Mouse (Mus musculus) T-helper 2 cell (primary cell): ENCODE data around the gene Znhit3.

Source experiments
- in situ Hi-C: fragments of 300-600 bp; cut with MboI, MseI; formaldehyde crosslinking; loops from one replicate; pipeline ENCODE4 v1.15.1; 2025; ENCODE audit warnings: high pct_unique_total_duplicates

Znhit3 gene

GRCm38 (mm10) chr11:84920981-84921380 is 4.8 kb upstream of the Znhit3 start:
- in situ Hi-C loops, result loop anchor here (5.0 kb wide), 1 partner anchor 61 kb away; no protein-coding TSS in a partner anchor

GRCm38 (mm10) chr11:84919951-84920350 is 3.8 kb upstream of the Znhit3 start:
- in situ Hi-C loops, result loop anchor here (5.0 kb wide), 1 partner anchor 62 kb away; no protein-coding TSS in a partner anchor

GRCm38 (mm10) chr11:84919276-84919675 is 3.1 kb upstream of the Znhit3 start:
- in situ Hi-C loops, result no loop called here

- in situ Hi-C loops, result no loop called here
These were observed 2.3 kb upstream of the Znhit3 start for GRCm38 (mm10) chr11:84918425-84918824.

GRCm38 (mm10) chr11:84916703-84917300 is 636 bp upstream of the Znhit3 start:
- in situ Hi-C loops, result no loop called here

- in situ Hi-C loops, result no loop called here
These were observed 1.5 kb downstream of the Znhit3 start for GRCm38 (mm10) chr11:84914673-84915072.

GRCm38 (mm10) chr11:84910411-84910810 is 5.8 kb downstream of the Znhit3 start:
- in situ Hi-C loops, result no loop called here

- in situ Hi-C loops, result no loop called here
These were observed 7.7 kb downstream of the Znhit3 start for GRCm38 (mm10) chr11:84908480-84908879.

- in situ Hi-C loops, result no loop called here
These were observed 9.1 kb downstream of the Znhit3 start for GRCm38 (mm10) chr11:84907081-84907480.

- in situ Hi-C loops, result no loop called here
These were observed 11.5 kb downstream of the Znhit3 start for GRCm38 (mm10) chr11:84904597-84905144.

- in situ Hi-C loops, result no loop called here
These were observed 23.1 kb downstream of the Znhit3 start for GRCm38 (mm10) chr11:84893113-84893512.

GRCm38 (mm10) chr11:84891705-84892104 is 24.5 kb downstream of the Znhit3 start:
- in situ Hi-C loops, result no loop called here

GRCm38 (mm10) chr11:84889492-84889891 is 26.7 kb downstream of the Znhit3 start:
- in situ Hi-C loops, result no loop called here

- in situ Hi-C loops, result no loop called here
These were observed 28.1 kb downstream of the Znhit3 start for GRCm38 (mm10) chr11:84888025-84888424.

GRCm38 (mm10) chr11:84886767-84887511 is 29.2 kb downstream of the Znhit3 start:
- in situ Hi-C loops, result no loop called here

GRCm38 (mm10) chr11:84886236-84886635 is 29.9 kb downstream of the Znhit3 start:
- in situ Hi-C loops, result no loop called here

- in situ Hi-C loops, result no loop called here
These were observed 30.9 kb downstream of the Znhit3 start for GRCm38 (mm10) chr11:84885238-84885637.

GRCm38 (mm10) chr11:84882346-84882745 is 33.8 kb downstream of the Znhit3 start:
- in situ Hi-C loops, result no loop called here

- in situ Hi-C loops, result no loop called here
These were observed 35.2 kb downstream of the Znhit3 start for GRCm38 (mm10) chr11:84880971-84881370.

- in situ Hi-C loops, result no loop called here
These were observed 35.7 kb downstream of the Znhit3 start for GRCm38 (mm10) chr11:84880465-84880961.

GRCm38 (mm10) chr11:84879772-84880464 is 36.2 kb downstream of the Znhit3 start, which contains the start of the genes Myo19 and Pigw:
Myo19 (plus strand) TSS chr11:84880148.
Pigw (minus strand) TSS chr11:84880285.
- in situ Hi-C loops, result no loop called here
